Mouse (Mus musculus) kidney, postnatal 0 days (tissue): ENCODE data around the gene Galc. TPM values are rescaled to one million over a fixed set of nuclear protein-coding genes. Genes with fewer than 3 reads are reported as not detected.
"Not testable (repeated sequence)": the region's sequence is repeated elsewhere in the genome, so short reads cannot be mapped to it uniquely, and the experiment has no call there.

Experiments used
- ATAC-seq: fragments of 200-750 bp; cut with Nextera tagmentation; replicated peaks from 2 replicates; pipeline ENCODE4 v1.8.0; 2017; ENCODE audit warnings: low read depth, moderate number of reproducible peaks, moderate TSS enrichment, moderate library complexity; ENCODE audit not compliant: low FRiP score
- DNase-seq: peaks from one replicate; pipeline ENCODE4 v3.0.0-alpha.2; 2016; ENCODE audit warnings: low spot score
- H3K27ac ChIP-seq: fragments of 300-500 bp; sonication (generic); 2 replicates; pipeline ENCODE4 v1.5.1; 2014; ENCODE audit warnings: mild to moderate bottlenecking
- H3K27me3 ChIP-seq: fragments of 300-500 bp; sonication (generic); 2 replicates; pipeline ENCODE4 v1.6.1; 2014; ENCODE audit warnings: low read length, mixed read lengths; ENCODE audit not compliant: insufficient read depth
- H3K36me3 ChIP-seq: fragments of 300-500 bp; sonication (generic); 2 replicates; pipeline ENCODE4 v1.6.1; 2014; ENCODE audit warnings: low read length, mixed read lengths; ENCODE audit not compliant: insufficient read depth
- H3K4me1 ChIP-seq: fragments of 300-500 bp; sonication (generic); replicated peaks from 2 replicates; pipeline ENCODE4 v1.6.1; 2014; ENCODE audit warnings: antibody characterized with exemption, low read length, mixed read lengths; ENCODE audit not compliant: insufficient read depth
- H3K4me2 ChIP-seq: fragments of 300-500 bp; sonication (generic); 2 replicates; pipeline ENCODE4 v1.6.1; 2014; ENCODE audit warnings: mild to moderate bottlenecking, low read length, moderate library complexity, mixed read lengths
- H3K4me3 ChIP-seq: fragments of 300-500 bp; sonication (generic); replicated peaks from 2 replicates; pipeline ENCODE4 v1.5.1; 2014; ENCODE audit warnings: low read depth, low read length
- H3K9ac ChIP-seq: fragments of 300-500 bp; sonication (generic); 2 replicates; pipeline ENCODE4 v1.6.1; 2014; ENCODE audit warnings: low read depth, low read length
- H3K9me3 ChIP-seq: fragments of 300-500 bp; sonication (generic); replicated peaks from 2 replicates; pipeline ENCODE4 v1.6.1; 2016; ENCODE audit warnings: low read length, inconsistent platforms, mixed read lengths
- CTCF ChIP-seq: IDR thresholded peaks from 2 replicates; pipeline ENCODE4 v1.5.1; 2016; ENCODE audit warnings: antibody characterized with exemption, low read depth, mild to moderate bottlenecking, moderate library complexity
- WGBS: fragments of 180-500 bp; shearing (Covaris S2); extraction: QIAGEN DNeasy Blood & Tissue Kit; methylation state at CpG from one replicate; pipeline ENCODE4 v1.1.7; 2014; 5-methylcytosine and 5-hydroxymethylcytosine counted together
- polyA plus RNA-seq: library from polyadenylated mRNA; unstranded; fragments of >200 nt; fragmentation: Nextera tagmentation; extraction: Ambion mirVana; gene quantifications from 2 replicates; pipeline ENCODE4 v1.2.1, GENCODE M21; 2015

Galc gene
- polyA plus RNA-seq, 1 experiment from 2014 or later = 18.8 TPM

DNA sequence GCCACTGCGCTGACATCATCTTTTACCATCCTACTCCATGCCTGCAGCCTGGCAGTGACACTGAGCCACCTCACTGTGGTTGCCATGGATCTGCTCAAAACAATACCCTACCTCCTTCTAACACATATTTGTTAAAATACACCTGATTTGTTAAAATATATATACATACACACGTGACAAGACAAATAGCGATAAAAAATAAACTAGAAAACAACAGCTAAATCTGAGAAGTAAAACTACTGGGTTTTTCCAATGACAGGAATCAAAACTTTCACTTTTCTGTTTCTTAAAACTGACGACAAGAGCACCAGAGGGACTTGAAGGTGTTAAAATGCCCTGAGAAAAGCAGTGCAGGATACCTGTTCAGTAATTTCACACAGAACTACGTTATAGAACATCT lies 14.4 kb downstream of the Galc start:
- H3K4me3 ChIP-seq = no peak overlapping the region
- no peak for TF ChIP-seq CTCF
- H3K27ac ChIP-seq = no peak overlapping the region
- no peak overlapping the region for H3K4me2 ChIP-seq
- no peak overlapping the region for H3K9ac ChIP-seq
- H3K36me3 ChIP-seq = 0 out of 2 replicates have a peak, but pooled peaks cover 2% of the 10 kb centered on the region
- H3K4me1 ChIP-seq = no peaks in the 10 kb centered on the region
- no peaks in the 10 kb centered on the region for H3K9me3 ChIP-seq
- 90% methylated on average over 5 of the region's 5 CpGs for WGBS
- H3K27me3 ChIP-seq = no peaks in the 10 kb centered on the region
- DNase-seq (no peak), ATAC-seq (no peak)

DNA sequence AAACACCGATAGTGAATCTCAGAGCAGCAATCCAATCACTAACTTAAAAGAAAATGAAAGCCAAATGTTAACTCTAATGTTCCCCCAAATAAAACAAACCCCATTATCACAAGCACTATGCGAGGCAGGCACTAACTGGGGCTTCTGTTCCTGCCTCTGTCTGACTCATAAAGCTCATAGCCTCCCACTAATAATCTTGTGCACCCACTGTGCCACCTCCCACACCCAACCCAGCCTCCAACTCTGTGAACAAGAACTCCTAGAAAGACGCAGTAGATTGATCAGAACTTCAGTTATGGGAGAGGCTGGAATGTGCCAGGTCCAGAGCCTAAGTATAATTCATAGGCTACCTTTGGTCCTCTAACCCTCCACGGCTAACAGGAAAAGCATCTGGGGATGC lies 15.1 kb downstream of the Galc start:
- Histone ChIP-seq H3K4me2 (no peak overlapping the region), H3K9me3 (no peaks in the 10 kb centered on the region), H3K27me3 (no peaks in the 10 kb centered on the region), H3K4me3 (no peak overlapping the region), H3K27ac (no peak overlapping the region), H3K36me3 (0 out of 2 replicates have a peak, but pooled peaks cover 2% of the 10 kb centered on the region), H3K9ac (no peak overlapping the region), H3K4me1 (no peaks in the 10 kb centered on the region)
- ATAC-seq (no peak), DNase-seq (no peak)
- 69% methylated on average over 4 of the region's 4 CpGs for WGBS
- no peak for TF ChIP-seq CTCF

DNA sequence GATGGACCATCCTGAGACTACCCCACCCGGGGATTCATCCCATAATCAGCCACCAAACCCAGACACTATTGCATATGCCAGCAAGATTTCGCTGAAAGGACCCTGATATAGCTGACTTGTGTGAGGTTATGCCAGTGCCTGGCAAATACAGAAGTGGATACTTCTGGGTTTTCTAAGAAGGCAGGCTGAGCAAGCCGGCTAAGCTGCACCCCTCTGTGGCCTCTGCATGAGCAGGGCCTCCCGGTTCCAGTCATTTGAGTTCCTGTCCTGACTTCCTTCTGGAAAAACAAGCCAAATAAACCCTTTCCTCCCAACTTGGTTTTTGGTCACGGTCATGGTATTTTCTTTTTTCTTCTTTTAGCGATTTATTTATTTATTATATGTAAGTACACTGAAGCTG lies 20.8 kb downstream of the Galc start:
- 79% methylated on average over 6 of the region's 6 CpGs for WGBS

DNA sequence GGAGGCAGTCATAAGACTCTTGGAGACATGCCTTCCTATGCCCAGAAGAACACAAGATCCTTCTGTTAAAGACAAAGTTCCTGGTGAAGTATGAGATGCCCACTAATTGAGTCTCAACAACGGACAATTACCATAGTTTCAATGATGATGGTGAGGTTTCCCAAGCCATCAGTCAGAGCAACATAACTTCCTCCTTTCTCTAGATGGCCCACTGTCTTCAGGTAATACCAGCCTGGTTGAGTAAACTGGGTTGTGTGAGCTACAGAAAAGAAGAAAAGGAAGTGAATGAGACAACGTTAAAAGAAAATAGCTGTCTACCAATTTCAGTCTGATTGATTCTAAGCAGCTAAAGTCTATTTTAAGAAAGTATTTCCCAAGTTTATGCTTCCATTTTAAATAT lies 32.2 kb downstream of the Galc start:
- Histone ChIP-seq H3K9ac (no peak overlapping the region), H3K4me1 (no peaks in the 10 kb centered on the region), H3K27me3 (no peaks in the 10 kb centered on the region), H3K36me3 (no peaks in the 10 kb centered on the region), H3K27ac (no peak overlapping the region), H3K4me3 (no peak overlapping the region), H3K9me3 (no peaks in the 10 kb centered on the region), H3K4me2 (no peak overlapping the region)
- DNase-seq (no peak), ATAC-seq (no peak)
- 89% methylated on average over 2 of the region's 2 CpGs for WGBS
- no peak for TF ChIP-seq CTCF

More for the DNA sequence above, 20.8 kb downstream of the Galc start:
- H3K27me3 ChIP-seq, H3K4me1 ChIP-seq, ATAC-seq, H3K9ac ChIP-seq, H3K27ac ChIP-seq, H3K4me2 ChIP-seq, H3K4me3 ChIP-seq, H3K9me3 ChIP-seq, H3K36me3 ChIP-seq, DNase-seq: not testable (repeated sequence)

DNA sequence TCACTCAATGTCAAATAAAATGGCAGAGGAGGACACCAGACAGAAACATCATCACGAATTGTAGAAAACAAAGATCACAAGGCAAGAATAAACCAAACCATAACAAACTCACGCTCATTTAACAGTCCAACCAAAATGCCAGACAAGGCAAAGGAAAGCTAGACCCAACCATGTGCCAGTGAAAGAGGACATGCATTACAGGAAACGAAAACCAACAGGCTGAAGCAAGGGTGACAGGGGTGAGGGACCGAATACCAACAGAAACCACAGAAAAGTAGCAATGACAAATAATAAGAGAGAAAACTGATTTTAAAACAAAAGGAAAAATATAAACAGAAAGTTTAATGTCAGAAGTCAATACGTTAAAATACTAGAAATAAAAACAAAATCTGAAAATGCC lies 36.0 kb downstream of the Galc start:
- H3K4me1 ChIP-seq = no peaks in the 10 kb centered on the region
- H3K36me3 ChIP-seq = no peaks in the 10 kb centered on the region
- no peak overlapping the region for H3K4me2 ChIP-seq
- no peak overlapping the region for H3K27ac ChIP-seq
- H3K9ac ChIP-seq = no peak overlapping the region
- no peaks in the 10 kb centered on the region for H3K9me3 ChIP-seq
- TF ChIP-seq CTCF = no peak
- DNase-seq (no peak), ATAC-seq (no peak)
- 82% methylated on average over 5 of the region's 5 CpGs for WGBS
- no peak overlapping the region for H3K4me3 ChIP-seq
- H3K27me3 ChIP-seq = no peaks in the 10 kb centered on the region

DNA sequence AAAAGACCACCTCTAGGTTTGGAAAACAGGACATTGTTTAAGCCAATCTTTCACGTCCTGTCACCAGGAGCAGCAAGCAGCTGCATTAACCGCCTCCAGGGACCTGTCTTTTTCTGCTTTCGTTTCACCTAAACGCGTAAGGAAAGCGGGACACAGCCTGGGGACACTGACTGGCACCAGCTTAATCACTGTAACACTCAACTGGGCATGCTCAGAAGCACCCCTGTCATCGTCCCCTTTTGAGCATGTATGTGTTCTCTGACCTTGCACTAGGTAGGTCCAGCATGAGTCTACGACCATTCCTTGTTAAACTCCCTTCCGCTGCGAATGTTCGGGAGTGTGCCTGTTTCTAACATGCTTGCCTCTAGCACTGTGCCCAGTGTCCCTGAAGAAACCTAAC lies 42.8 kb downstream of the Galc start:
- no peak for TF ChIP-seq CTCF
- no peaks in the 10 kb centered on the region for H3K4me1 ChIP-seq
- H3K27me3 ChIP-seq = no peaks in the 10 kb centered on the region
- ATAC-seq (no peak), DNase-seq (no peak)
- H3K27ac ChIP-seq = no peak overlapping the region
- H3K4me3 ChIP-seq = no peak overlapping the region
- no peak overlapping the region for H3K4me2 ChIP-seq
- H3K36me3 ChIP-seq = no peaks in the 10 kb centered on the region
- 81% methylated on average over 11 of the region's 11 CpGs for WGBS
- H3K9me3 ChIP-seq = no peaks in the 10 kb centered on the region
- H3K9ac ChIP-seq = no peak overlapping the region

DNA sequence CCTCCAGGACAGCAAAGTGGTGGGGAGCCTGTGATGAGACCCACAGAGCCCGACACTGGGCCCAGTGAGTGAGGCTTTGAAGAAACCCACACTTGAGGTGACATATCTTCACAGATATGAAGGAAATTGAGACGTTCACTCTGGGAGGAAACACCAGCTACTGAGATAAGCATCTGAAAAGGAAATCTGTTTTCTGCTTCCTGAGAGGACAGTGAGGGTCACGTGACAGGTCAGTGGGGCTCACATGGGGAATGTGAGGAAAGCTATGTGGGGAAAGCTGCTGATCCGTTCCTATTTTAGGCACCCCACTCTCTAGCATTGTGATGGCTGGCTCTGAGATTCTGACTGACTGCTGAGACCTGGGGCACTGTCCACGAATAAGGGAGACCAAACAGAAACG lies 43.7 kb downstream of the Galc start:
- H3K36me3 ChIP-seq = no peaks in the 10 kb centered on the region
- H3K4me1 ChIP-seq = no peaks in the 10 kb centered on the region
- no peak overlapping the region for H3K4me3 ChIP-seq
- 60% methylated on average over 6 of the region's 6 CpGs for WGBS
- H3K9me3 ChIP-seq = no peaks in the 10 kb centered on the region
- H3K4me2 ChIP-seq = no peak overlapping the region
- no peak overlapping the region for H3K27ac ChIP-seq
- DNase-seq = peak; percentile 22
- no peak for ATAC-seq
- no peaks in the 10 kb centered on the region for H3K27me3 ChIP-seq
- TF ChIP-seq CTCF = no peak
- no peak overlapping the region for H3K9ac ChIP-seq
